Comparison of ENCODE assay signal across 10 mouse cellular contexts in the genomic region with DNA sequence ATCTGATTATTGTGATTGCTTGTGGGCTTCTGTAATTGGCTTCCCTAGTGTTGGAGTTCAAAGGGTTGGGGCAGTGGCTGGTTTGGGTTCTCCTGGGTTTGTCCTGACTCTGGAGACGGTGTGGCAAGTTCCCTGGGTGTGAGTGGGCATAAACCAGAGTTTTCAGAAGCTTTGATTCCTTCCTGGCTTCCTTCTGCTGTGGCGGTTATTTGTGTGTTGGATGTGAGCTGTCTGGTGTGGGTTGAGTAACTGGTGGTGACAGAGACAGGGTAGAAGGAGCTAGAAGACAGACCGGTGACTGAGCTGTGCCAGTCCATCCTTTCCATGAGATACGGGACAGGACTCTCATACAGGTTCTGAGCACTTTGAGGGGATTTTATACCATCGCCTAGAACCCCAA. TPM values are rescaled to one million over a fixed set of nuclear protein-coding genes. Genes with fewer than 3 reads are reported as not detected.
DNase-seq lines count a peak whose midpoint lies in the region; ATAC-seq lines count a peak whose summit lies in the region.
"Had no signal": no experiment of that assay in that cellular context is flagged by ENCODE, and none has a peak within 500 bp of the region (broad histone marks: within the 10 kb centered on the region; RNA-seq: fewer than 3 reads in every experiment).

No protein-coding gene starts in this region.

- H3K4me1 ChIP-seq in heart, embryonic 13.5 days = peaks cover 87% of the 10 kb centered on the region
- peaks cover 69% of the 10 kb centered on the region for H3K4me1 ChIP-seq in midbrain, embryonic 13.5 days (replicated peaks)
- H3K4me1 ChIP-seq in midbrain, embryonic 11.5 days (ENCODE audit: control insufficient read depth, insufficient read depth, low read length) = peaks cover 33% of the 10 kb centered on the region
- H3K4me1 ChIP-seq in limb, embryonic 11.5 days (ENCODE audit: control insufficient read depth, insufficient read depth, low read length) = peaks cover 54% of the 10 kb centered on the region

- 0 out of 2 replicates have a peak overlapping the region, but pooled peaks have one; percentile 75 for H3K4me3 ChIP-seq in heart, embryonic 13.5 days
- H3K4me3 ChIP-seq in midbrain, embryonic 13.5 days (replicated peaks) = no peak overlapping the region
- H3K4me3 ChIP-seq in midbrain, embryonic 11.5 days (ENCODE audit: low read depth, low read length) = no peak overlapping the region
- no peak overlapping the region for H3K4me3 ChIP-seq in limb, embryonic 11.5 days (ENCODE audit: low read depth, low read length)

- no peaks in the 10 kb centered on the region for H3K9me3 ChIP-seq in heart, embryonic 13.5 days
- H3K9me3 ChIP-seq in midbrain, embryonic 13.5 days = no peaks in the 10 kb centered on the region
- H3K9me3 ChIP-seq in midbrain, embryonic 11.5 days (ENCODE audit: control insufficient read depth, low read length) = no peaks in the 10 kb centered on the region
- no peaks in the 10 kb centered on the region for H3K9me3 ChIP-seq in limb, embryonic 11.5 days (ENCODE audit: control insufficient read depth, low read length)

- H3K9ac ChIP-seq in heart, embryonic 13.5 days = peak overlapping the region; percentile 93
- H3K9ac ChIP-seq in midbrain, embryonic 13.5 days (replicated peaks) = 0 out of 2 replicates have a peak overlapping the region, but pooled peaks have one; percentile 3
- H3K9ac ChIP-seq in midbrain, embryonic 11.5 days (ENCODE audit: low read length) = no peak overlapping the region
- no peak overlapping the region for H3K9ac ChIP-seq in limb, embryonic 11.5 days (ENCODE audit: low read length)

- DNase-seq in heart, adult 18-20 months = no peak
- no peak for DNase-seq in midbrain, embryonic 11.5 days (ENCODE audit: low spot score, missing footprints)
- DNase-seq in limb, embryonic 11.5 days (ENCODE audit: low spot score) = no peak
- no peak for DNase-seq in thymus, postnatal 0 days (ENCODE audit: low spot score)
- no peak for DNase-seq in thymus, postnatal 4 days
- DNase-seq in adrenal gland, postnatal 14 days = no peak
- DNase-seq: cerebellum, adult 9-10 months; right cerebral cortex, postnatal 14 days had no signal

- no peaks in the 10 kb centered on the region for H3K27me3 ChIP-seq in heart, embryonic 13.5 days (replicated peaks)
- no peaks in the 10 kb centered on the region for H3K27me3 ChIP-seq in midbrain, embryonic 13.5 days
- no peaks in the 10 kb centered on the region; the same call in 1 of the 2 replicates for H3K27me3 ChIP-seq in midbrain, embryonic 11.5 days (ENCODE audit: control insufficient read depth, insufficient read depth, low read length)
- no peaks in the 10 kb centered on the region for H3K27me3 ChIP-seq in limb, embryonic 11.5 days (ENCODE audit: control insufficient read depth, insufficient read depth, low read length)

- no peaks in the 10 kb centered on the region for H3K36me3 ChIP-seq in heart, embryonic 13.5 days
- no peaks in the 10 kb centered on the region for H3K36me3 ChIP-seq in midbrain, embryonic 13.5 days
- no peaks in the 10 kb centered on the region for H3K36me3 ChIP-seq in midbrain, embryonic 11.5 days (ENCODE audit: control insufficient read depth, insufficient read depth, low read length)
- H3K36me3 ChIP-seq in limb, embryonic 11.5 days (ENCODE audit: control insufficient read depth, insufficient read depth, low read length) = no peaks in the 10 kb centered on the region

- H3K27ac ChIP-seq in heart, embryonic 13.5 days (replicated peaks) = peak overlapping the region; percentile 97
- H3K27ac ChIP-seq in midbrain, embryonic 13.5 days = no peak overlapping the region
- H3K27ac ChIP-seq in midbrain, embryonic 11.5 days (ENCODE audit: low read depth, low read length) = no peak overlapping the region
- H3K27ac ChIP-seq in limb, embryonic 11.5 days (replicated peaks; ENCODE audit: low read depth, low read length) = no peak overlapping the region

- peak overlapping the region; percentile 82 for H3K4me2 ChIP-seq in heart, embryonic 13.5 days
- 0 out of 2 replicates have a peak overlapping the region, but pooled peaks have one; percentile 0 for H3K4me2 ChIP-seq in midbrain, embryonic 13.5 days (replicated peaks)
- no peak overlapping the region for H3K4me2 ChIP-seq in midbrain, embryonic 11.5 days
- H3K4me2 ChIP-seq in limb, embryonic 11.5 days (ENCODE audit: low read depth, severe bottlenecking) = peak overlapping the region; percentile 10; the same call in 1 of the 2 replicates

- 66% methylated on average over 5 of the region's 5 CpGs for WGBS in heart, embryonic 13.5 days
- WGBS in midbrain, embryonic 13.5 days = 89% methylated on average over 5 of the region's 5 CpGs
- 80% methylated on average over 5 of the region's 5 CpGs for WGBS in midbrain, embryonic 11.5 days
- WGBS in limb, embryonic 11.5 days = 77% methylated on average over 5 of the region's 5 CpGs

- ATAC-seq in heart, embryonic 13.5 days (ENCODE audit: extremely low read depth, insufficient number of reproducible peaks, low FRiP score, low TSS enrichment) = no peak
- ATAC-seq in midbrain, embryonic 13.5 days = no peak
- ATAC-seq in midbrain, embryonic 11.5 days (ENCODE audit: low FRiP score) = no peak
- ATAC-seq in limb, embryonic 11.5 days (ENCODE audit: insufficient number of reproducible peaks, low FRiP score, low TSS enrichment, low read depth) = no peak

RNA-seq across cellular contexts. Expression of a gene that starts 3.7 kb away (rescaled TPM):
- polyA plus RNA-seq in heart, embryonic 13.5 days (2015; fragmentation: Nextera tagmentation; extraction: Ambion mirVana) = 46.4 and 47.1 TPM in 2 replicates
- 10 to 100 TPM; 20.4 to 25.0 TPM for total RNA-seq in heart, adult 18-20 months (2021)
- 20.9 and 27.5 TPM in 2 replicates for polyA plus RNA-seq in midbrain, embryonic 13.5 days (2015; fragmentation: Nextera tagmentation; extraction: Ambion mirVana)
- 10.3 and 10.6 TPM in 2 replicates for polyA plus RNA-seq in midbrain, embryonic 11.5 days (2014; fragmentation: Nextera tagmentation; extraction: Ambion mirVana)
- polyA plus RNA-seq in limb, embryonic 11.5 days (2014; fragmentation: Nextera tagmentation; extraction: Ambion mirVana) = 18.6 and 23.2 TPM in 2 replicates
- polyA plus RNA-seq in thymus, postnatal 0 days (2015; fragmentation: Nextera tagmentation; extraction: Ambion mirVana) = 10.9 and 12.4 TPM in 2 replicates
- 22.0 and 23.1 TPM in 2 replicates for total RNA-seq in adrenal gland, postnatal 14 days (2021)

RNA-seq across cellular contexts. Expression of a gene that starts 32.5 kb away (rescaled TPM):
- polyA plus RNA-seq in heart, embryonic 13.5 days (2015; fragmentation: Nextera tagmentation; extraction: Ambion mirVana) = 23.6 and 24.8 TPM in 2 replicates
- total RNA-seq in heart, adult 18-20 months (2021) = 10 to 100 TPM; 12.2 to 13.0 TPM
- 165 and 168 TPM in 2 replicates for polyA plus RNA-seq in midbrain, embryonic 13.5 days (2015; fragmentation: Nextera tagmentation; extraction: Ambion mirVana)
- 51.4 and 53.8 TPM in 2 replicates for polyA plus RNA-seq in midbrain, embryonic 11.5 days (2014; fragmentation: Nextera tagmentation; extraction: Ambion mirVana)
- 15.2 and 17.7 TPM in 2 replicates for polyA plus RNA-seq in limb, embryonic 11.5 days (2014; fragmentation: Nextera tagmentation; extraction: Ambion mirVana)
- 6.0 and 7.0 TPM in 2 replicates for polyA plus RNA-seq in thymus, postnatal 0 days (2015; fragmentation: Nextera tagmentation; extraction: Ambion mirVana)
- 25.2 and 26.4 TPM in 2 replicates for total RNA-seq in adrenal gland, postnatal 14 days (2021)

Comparison
In these comparisons a context has a peak if more than half of its experiments do, and no peak if none do; other contexts are left out.
1. H3K9ac ChIP-seq: peak in heart, embryonic 13.5 days (single experiment) and midbrain, embryonic 13.5 days (single experiment); none in midbrain, embryonic 11.5 days (single experiment) and limb, embryonic 11.5 days (single experiment).